Mouse (Mus musculus): ENCODE data around the gene D930020B18Rik. TPM values are rescaled to one million over a fixed set of nuclear protein-coding genes. Genes with fewer than 3 reads are reported as not detected.

Gene D930020B18Rik
- 0.09 and 0.18 TPM in 2 replicates for polyA plus RNA-seq (2016; fragmentation: Nextera tagmentation; extraction: Ambion mirVana)

GRCm38 (mm10) chr10:121641272-121642053 is at the start of gene D930020B18Rik:
Gene D930020B18Rik, plus strand, starts transcription at chr10:121641588.
- Histone ChIP-seq H3K4me3 (peak within 1 kb of the TSS; percentile 50), H3K4me2 (replicated peaks) (peak within 1 kb of the TSS; percentile 95), H3K9me3 (replicated peaks) (no peaks in the 10 kb centered on the region), H3K9ac (peak within 1 kb of the TSS; percentile 54), H3K4me1 (peaks cover 17% of the 10 kb centered on the region), H3K27ac (no peak within 1 kb of the TSS), H3K36me3 (no peaks in the 10 kb centered on the region), H3K27me3 (peaks cover 41% of the 10 kb centered on the region)
- under 1% methylated on average over 69 of the region's 69 CpGs for WGBS
- ATAC-seq (ENCODE audit: low FRiP score), result peak; percentile 49; the same call in 1 of the 2 replicates

- no peak for ATAC-seq (ENCODE audit: low FRiP score)
- H3K27me3 ChIP-seq, result no peaks in the 10 kb centered on the region
- no peak overlapping the region for H3K27ac ChIP-seq
- peaks cover 82% of the 10 kb centered on the region for H3K36me3 ChIP-seq
- H3K4me3 ChIP-seq, result no peak overlapping the region
- H3K4me2 ChIP-seq (replicated peaks), result no peak overlapping the region
- no peak overlapping the region for H3K9ac ChIP-seq
- 90% methylated on average over 9 of the region's 9 CpGs for WGBS
- no peaks in the 10 kb centered on the region for H3K9me3 ChIP-seq (replicated peaks)
- H3K4me1 ChIP-seq, result no peaks in the 10 kb centered on the region
Observed at GRCm38 (mm10) chr10:121596580-121596979, 44.8 kb upstream of the D930020B18Rik start.

- Histone ChIP-seq H3K9ac (no peak overlapping the region), H3K27me3 (no peaks in the 10 kb centered on the region), H3K27ac (no peak overlapping the region), H3K4me2 (replicated peaks) (no peak overlapping the region), H3K4me1 (no peaks in the 10 kb centered on the region), H3K36me3 (peaks cover 92% of the 10 kb centered on the region), H3K9me3 (replicated peaks) (no peaks in the 10 kb centered on the region), H3K4me3 (no peak overlapping the region)
- no peak for ATAC-seq (ENCODE audit: low FRiP score)
- WGBS, result 90% methylated on average over 6 of the region's 6 CpGs
Observed at GRCm38 (mm10) chr10:121601272-121601671, 40.1 kb upstream of the D930020B18Rik start.

GRCm38 (mm10) chr10:121603556-121603955 is 37.8 kb upstream of the D930020B18Rik start:
- H3K4me1 ChIP-seq, result no peaks in the 10 kb centered on the region
- 97% methylated on average over 4 of the region's 4 CpGs for WGBS
- H3K4me3 ChIP-seq, result no peak overlapping the region
- H3K36me3 ChIP-seq, result peaks cover 91% of the 10 kb centered on the region
- no peak overlapping the region for H3K9ac ChIP-seq
- H3K4me2 ChIP-seq (replicated peaks), result no peak overlapping the region
- no peak overlapping the region for H3K27ac ChIP-seq
- no peak for ATAC-seq (ENCODE audit: low FRiP score)
- no peaks in the 10 kb centered on the region for H3K27me3 ChIP-seq
- H3K9me3 ChIP-seq (replicated peaks), result no peaks in the 10 kb centered on the region

GRCm38 (mm10) chr10:121604632-121605344 is 36.6 kb upstream of the D930020B18Rik start:
- H3K27ac ChIP-seq, result no peak overlapping the region
- no peak for ATAC-seq (ENCODE audit: low FRiP score)
- 94% methylated on average over 13 of the region's 13 CpGs for WGBS
- H3K27me3 ChIP-seq, result no peaks in the 10 kb centered on the region
- no peak overlapping the region for H3K4me3 ChIP-seq
- H3K4me2 ChIP-seq (replicated peaks), result no peak overlapping the region
- peaks cover 88% of the 10 kb centered on the region for H3K36me3 ChIP-seq
- H3K4me1 ChIP-seq, result no peaks in the 10 kb centered on the region
- no peak overlapping the region for H3K9ac ChIP-seq
- H3K9me3 ChIP-seq (replicated peaks), result no peaks in the 10 kb centered on the region

GRCm38 (mm10) chr10:121608177-121608576 is 33.2 kb upstream of the D930020B18Rik start:
- 95% methylated on average over 10 of the region's 10 CpGs for WGBS
- no peak for ATAC-seq (ENCODE audit: low FRiP score)
- no peak overlapping the region for H3K4me3 ChIP-seq
- H3K27ac ChIP-seq, result no peak overlapping the region
- no peak overlapping the region for H3K4me2 ChIP-seq (replicated peaks)
- H3K27me3 ChIP-seq, result no peaks in the 10 kb centered on the region
- H3K9me3 ChIP-seq (replicated peaks), result no peaks in the 10 kb centered on the region
- H3K4me1 ChIP-seq, result no peaks in the 10 kb centered on the region
- peaks cover 85% of the 10 kb centered on the region for H3K36me3 ChIP-seq
- H3K9ac ChIP-seq, result no peak overlapping the region

GRCm38 (mm10) chr10:121611587-121611986 is 29.8 kb upstream of the D930020B18Rik start:
- Histone ChIP-seq H3K9me3 (replicated peaks) (no peaks in the 10 kb centered on the region), H3K27me3 (no peaks in the 10 kb centered on the region), H3K4me1 (no peaks in the 10 kb centered on the region), H3K36me3 (peaks cover 80% of the 10 kb centered on the region), H3K4me3 (no peak overlapping the region), H3K27ac (no peak overlapping the region), H3K4me2 (replicated peaks) (no peak overlapping the region), H3K9ac (no peak overlapping the region)
- 80% methylated on average over 10 of the region's 10 CpGs for WGBS
- ATAC-seq (ENCODE audit: low FRiP score), result no peak

GRCm38 (mm10) chr10:121612448-121612847 is 28.9 kb upstream of the D930020B18Rik start:
- Histone ChIP-seq H3K4me1 (no peaks in the 10 kb centered on the region), H3K9me3 (replicated peaks) (no peaks in the 10 kb centered on the region), H3K36me3 (peaks cover 80% of the 10 kb centered on the region), H3K9ac (no peak overlapping the region), H3K4me2 (replicated peaks) (no peak overlapping the region), H3K27ac (no peak overlapping the region), H3K4me3 (no peak overlapping the region), H3K27me3 (no peaks in the 10 kb centered on the region)
- 92% methylated on average over 6 of the region's 6 CpGs for WGBS
- no peak for ATAC-seq (ENCODE audit: low FRiP score)

GRCm38 (mm10) chr10:121613570-121613969 is 27.8 kb upstream of the D930020B18Rik start:
- Histone ChIP-seq H3K27ac (no peak overlapping the region), H3K9ac (no peak overlapping the region), H3K9me3 (replicated peaks) (no peaks in the 10 kb centered on the region), H3K36me3 (peaks cover 83% of the 10 kb centered on the region), H3K27me3 (no peaks in the 10 kb centered on the region), H3K4me2 (replicated peaks) (no peak overlapping the region), H3K4me1 (no peaks in the 10 kb centered on the region), H3K4me3 (no peak overlapping the region)
- ATAC-seq (ENCODE audit: low FRiP score), result no peak
- WGBS, result 88% methylated on average over 13 of the region's 13 CpGs

GRCm38 (mm10) chr10:121615146-121615870 is 26.1 kb upstream of the D930020B18Rik start:
- no peak overlapping the region for H3K4me3 ChIP-seq
- no peaks in the 10 kb centered on the region for H3K4me1 ChIP-seq
- no peak overlapping the region for H3K27ac ChIP-seq
- no peak overlapping the region for H3K4me2 ChIP-seq (replicated peaks)
- H3K27me3 ChIP-seq, result no peaks in the 10 kb centered on the region
- no peak overlapping the region for H3K9ac ChIP-seq
- no peak for ATAC-seq (ENCODE audit: low FRiP score)
- H3K9me3 ChIP-seq (replicated peaks), result no peaks in the 10 kb centered on the region
- WGBS, result 96% methylated on average over 13 of the region's 13 CpGs
- H3K36me3 ChIP-seq, result peaks cover 77% of the 10 kb centered on the region

GRCm38 (mm10) chr10:121615935-121616334 is 25.5 kb upstream of the D930020B18Rik start:
- 58% methylated on average over 7 of the region's 7 CpGs for WGBS
- no peaks in the 10 kb centered on the region for H3K4me1 ChIP-seq
- no peak overlapping the region for H3K4me2 ChIP-seq (replicated peaks)
- ATAC-seq (ENCODE audit: low FRiP score), result no peak
- no peaks in the 10 kb centered on the region for H3K27me3 ChIP-seq
- peaks cover 78% of the 10 kb centered on the region for H3K36me3 ChIP-seq
- H3K9ac ChIP-seq, result no peak overlapping the region
- no peak overlapping the region for H3K27ac ChIP-seq
- no peak overlapping the region for H3K4me3 ChIP-seq
- H3K9me3 ChIP-seq (replicated peaks), result no peaks in the 10 kb centered on the region

GRCm38 (mm10) chr10:121622431-121622830 is 19.0 kb upstream of the D930020B18Rik start:
- Histone ChIP-seq H3K27ac (no peak overlapping the region), H3K9me3 (replicated peaks) (no peaks in the 10 kb centered on the region), H3K27me3 (no peaks in the 10 kb centered on the region), H3K4me3 (no peak overlapping the region), H3K4me1 (peaks cover 10% of the 10 kb centered on the region), H3K9ac (no peak overlapping the region), H3K36me3 (peaks cover 42% of the 10 kb centered on the region), H3K4me2 (replicated peaks) (no peak overlapping the region)
- WGBS, result 89% methylated on average over 6 of the region's 6 CpGs
- ATAC-seq (ENCODE audit: low FRiP score), result no peak
